Mouse (Mus musculus): ENCODE measurements at regions not wholly inside any gene's neighbourhood (a gene's known extent, or its start where the extent isn't known, plus 50 kb on each side); places are given as distances from the start of the nearest gene placed in this dataset.
"Not testable (repeated sequence)": the region's sequence is repeated elsewhere in the genome, so short reads cannot be mapped to it uniquely, and the experiment has no call there.

- no peak for DNase-seq (ENCODE audit: low read depth, low spot score)
- WGBS: 50% methylated on average over 1 of the region's 1 CpGs
Measured at GRCm38 (mm10) chr15:41283199-41283598, 1149.0 kb downstream of the 9330182O14Rik start.

- WGBS: 44% methylated on average over 5 of the region's 5 CpGs
Measured at GRCm38 (mm10) chr15:41286809-41287413, 1152.7 kb downstream of the 9330182O14Rik start.

GRCm38 (mm10) chr15:41297419-41297818 lies 1163.3 kb downstream of the 9330182O14Rik start:
- DNase-seq (ENCODE audit: low read depth, low spot score): no peak
- WGBS: 31% methylated on average over 4 of the region's 4 CpGs

More at GRCm38 (mm10) chr15:41286809-41287413, 1152.7 kb downstream of the 9330182O14Rik start:
- DNase-seq (ENCODE audit: low read depth, low spot score): no peak

GRCm38 (mm10) chr15:41306638-41307037 lies 1172.5 kb downstream of the 9330182O14Rik start:
- 78% methylated on average over 1 of the region's 1 CpGs for WGBS
- DNase-seq (ENCODE audit: low read depth, low spot score): no peak

- DNase-seq (ENCODE audit: low read depth, low spot score): no peak
- 61% methylated on average over 5 of the region's 5 CpGs for WGBS
Measured at GRCm38 (mm10) chr15:41311728-41312320, 1177.7 kb downstream of the 9330182O14Rik start.

- DNase-seq (ENCODE audit: low read depth, low spot score): no peak
- 70% methylated on average over 4 of the region's 4 CpGs for WGBS
Measured at GRCm38 (mm10) chr15:41314916-41315315, 1180.8 kb downstream of the 9330182O14Rik start.

GRCm38 (mm10) chr15:41325633-41326252 lies 1191.6 kb downstream of the 9330182O14Rik start:
- peak; percentile 18 for DNase-seq (ENCODE audit: low read depth, low spot score)
- 9% methylated on average over 7 of the region's 7 CpGs for WGBS

- no peak for DNase-seq (ENCODE audit: low read depth, low spot score)
- 68% methylated on average over 2 of the region's 2 CpGs for WGBS
Measured at GRCm38 (mm10) chr15:41329286-41329685, 1195.1 kb downstream of the 9330182O14Rik start.

GRCm38 (mm10) chr15:41330085-41330484 lies 1195.9 kb downstream of the 9330182O14Rik start:
- no peak for DNase-seq (ENCODE audit: low read depth, low spot score)
- WGBS: 29% methylated on average over 2 of the region's 2 CpGs

GRCm38 (mm10) chr15:41332451-41332850 lies 1198.3 kb downstream of the 9330182O14Rik start:
- 89% methylated on average over 1 of the region's 1 CpGs for WGBS
- DNase-seq (ENCODE audit: low read depth, low spot score): no peak

- DNase-seq (ENCODE audit: low read depth, low spot score): no peak
- 61% methylated on average over 3 of the region's 3 CpGs for WGBS
Measured at GRCm38 (mm10) chr15:41333165-41333564, 1199.0 kb downstream of the 9330182O14Rik start.

GRCm38 (mm10) chr15:41340621-41341020 lies 1206.5 kb downstream of the 9330182O14Rik start:
- not testable (repeated sequence) for DNase-seq (ENCODE audit: low read depth, low spot score)
- WGBS: 95% methylated on average over 2 of the region's 2 CpGs

GRCm38 (mm10) chr15:41345554-41345953 lies 1211.4 kb downstream of the 9330182O14Rik start:
- no peak for DNase-seq (ENCODE audit: low read depth, low spot score)
- WGBS: 90% methylated on average over 2 of the region's 2 CpGs

- DNase-seq (ENCODE audit: low read depth, low spot score): no peak
- 88% methylated on average over 5 of the region's 5 CpGs for WGBS
Measured at GRCm38 (mm10) chr15:41347221-41347620, 1213.1 kb downstream of the 9330182O14Rik start.

GRCm38 (mm10) chr15:41352129-41352528 lies 1218.0 kb downstream of the 9330182O14Rik start:
- WGBS: 46% methylated on average over 2 of the region's 2 CpGs
- DNase-seq (ENCODE audit: low read depth, low spot score): no peak

GRCm38 (mm10) chr15:41359276-41359675 lies 1225.1 kb downstream of the 9330182O14Rik start:
- 85% methylated on average over 4 of the region's 4 CpGs for WGBS
- DNase-seq (ENCODE audit: low read depth, low spot score): no peak

- no peak for DNase-seq (ENCODE audit: low read depth, low spot score)
- WGBS: 73% methylated on average over 1 of the region's 1 CpGs
Measured at GRCm38 (mm10) chr15:41374669-41375068, 1240.5 kb downstream of the 9330182O14Rik start.

GRCm38 (mm10) chr15:41375906-41376305 lies 1241.7 kb downstream of the 9330182O14Rik start:
- WGBS: 48% methylated on average over 4 of the region's 4 CpGs
- DNase-seq (ENCODE audit: low read depth, low spot score): no peak

- WGBS: 81% methylated on average over 5 of the region's 5 CpGs
- DNase-seq (ENCODE audit: low read depth, low spot score): no peak
Measured at GRCm38 (mm10) chr15:41379637-41380036, 1245.5 kb downstream of the 9330182O14Rik start.

- DNase-seq (ENCODE audit: low read depth, low spot score): no peak
- WGBS: 83% methylated on average over 7 of the region's 7 CpGs
Measured at GRCm38 (mm10) chr15:41380429-41380828, 1246.3 kb downstream of the 9330182O14Rik start.

GRCm38 (mm10) chr15:41390699-41391098 lies 1256.5 kb downstream of the 9330182O14Rik start:
- DNase-seq (ENCODE audit: low read depth, low spot score): no peak
- 13% methylated on average over 2 of the region's 2 CpGs for WGBS
